Mouse (Mus musculus) ES-Bruce4 (cell line): Measurements from ENCODE around the gene Mpv17l.

Experiments
- CTCF ChIP-seq: IDR thresholded peaks from one replicate; pipeline ENCODE4 v1.8.1; 2011; ENCODE audit warnings: low read depth, low read length
- POLR2A ChIP-seq: IDR thresholded peaks from one replicate; pipeline ENCODE4 v1.8.1; 2011; ENCODE audit warnings: low read length; ENCODE audit not compliant: insufficient read depth

GRCm38 (mm10) chr16:13994076-13994475 lies 91.1 kb downstream of the Mpv17l start:
- TF ChIP-seq POLR2A (no peak), CTCF (no peak)
